Mouse (Mus musculus) layer of hippocampus, postnatal 10 days (tissue): ENCODE measurements around the gene Apobec2. TPM values are rescaled to one million over a fixed set of nuclear protein-coding genes. Genes with fewer than 3 reads are reported as not detected.

Experiments
- total RNA-seq, 2 experiments: library from RNA; stranded (reverse); gene quantifications; 2 replicates each; pipeline ENCODE4 v1.2.3; 2021

The Apobec2 gene
- total RNA-seq, 2 experiments from 2014 or later = 0.47 TPM; not detected in 1

Other genes with a start within 250 kb of the Apobec2 start
- not detected for gene Trem1, start 200.2 kb downstream of the Apobec2 start, total RNA-seq
- not detected for gene Trem3, start 185.2 kb downstream of the Apobec2 start, total RNA-seq
- gene Treml4, start 168.6 kb downstream of the Apobec2 start, total RNA-seq = not detected
- gene Treml2, start 133.4 kb downstream of the Apobec2 start, total RNA-seq = under 1 TPM; 0.13 to 0.37 TPM
- gene B430306N03Rik, start 116.8 kb downstream of the Apobec2 start, total RNA-seq = not detected
- gene Trem2, start 86.5 kb downstream of the Apobec2 start, total RNA-seq = 1 to 10 TPM; 6.7 to 8.1 TPM
- not detected for gene Treml1, start 73.0 kb downstream of the Apobec2 start, total RNA-seq
- 10 to 100 TPM; 33.5 to 38.1 TPM for gene Nfya, start 23.0 kb downstream of the Apobec2 start, total RNA-seq
- 10 to 100 TPM; 11.9 to 16.2 TPM for gene Oard1, start 22.9 kb downstream of the Apobec2 start, total RNA-seq
- not detected for gene Tspo2, start 18.6 kb upstream of the Apobec2 start, total RNA-seq
- 1 to 10 TPM in 1 of 2 experiments, under 1 TPM in 1; 0.98 to 2.0 TPM for gene Unc5cl, start 22.0 kb upstream of the Apobec2 start, total RNA-seq